Mouse (Mus musculus) retina, embryonic 14.5 days (tissue): ENCODE measurements around the gene Vps26c.
"Not testable (repeated sequence)": the region's sequence is repeated elsewhere in the genome, so short reads cannot be mapped to it uniquely, and the experiment has no call there.

ENCODE experiments used
- DNase-seq: peaks from one replicate; pipeline ENCODE4 v3.0.0-alpha.2; 2015; ENCODE audit warnings: low spot score

Gene Vps26c

GRCm38 (mm10) chr16:94545781-94546562 lies 19.3 kb upstream of the Vps26c start:
- DNase-seq = no peak

DNA sequence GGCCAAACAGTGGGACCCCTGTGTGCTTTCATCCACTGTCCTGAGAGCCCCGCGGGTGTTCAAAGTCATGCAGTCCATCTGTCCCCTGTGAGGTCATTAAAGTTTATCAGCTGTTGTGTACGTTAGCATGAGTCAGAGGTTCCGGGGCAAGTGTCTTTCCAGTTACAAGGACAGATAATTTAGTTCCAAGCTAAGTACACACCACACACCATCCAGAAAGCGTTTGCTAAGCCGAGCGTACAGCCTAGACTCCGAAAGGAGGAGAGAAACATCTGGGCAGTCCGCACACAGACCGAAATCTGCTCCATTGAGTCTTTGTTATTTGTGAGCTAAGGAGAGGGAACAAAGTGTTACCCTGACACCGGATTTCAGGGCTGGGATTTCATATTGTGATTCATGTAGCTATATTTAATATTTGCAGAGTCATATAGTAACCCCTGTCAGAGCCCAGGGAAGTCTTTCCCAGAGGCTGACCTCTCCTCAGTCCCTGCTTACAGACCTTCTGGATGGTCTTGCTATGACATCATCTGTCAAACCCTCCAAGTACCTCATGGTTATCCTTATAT lies 18.0 kb upstream of the Vps26c start:
- DNase-seq = no peak

DNA sequence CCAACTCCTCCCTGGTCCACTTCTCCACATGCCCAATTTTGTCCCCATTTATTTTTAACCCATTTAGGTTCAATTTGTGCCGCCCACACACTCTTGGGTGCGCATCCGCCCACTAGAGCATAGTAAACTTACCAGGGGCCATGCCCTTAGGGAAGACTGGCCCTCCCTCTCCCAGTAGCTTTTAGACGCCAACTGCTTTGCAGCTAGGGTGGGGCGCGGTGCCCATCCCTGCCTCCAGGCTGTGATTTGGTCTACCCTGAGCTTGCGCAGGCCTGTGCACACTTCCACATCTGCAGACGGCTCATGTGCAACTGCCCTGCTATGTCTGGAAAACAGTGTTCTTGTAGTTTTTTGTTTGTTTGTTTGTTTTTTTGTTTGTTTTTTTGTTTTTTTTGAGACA lies 16.3 kb upstream of the Vps26c start:
- no peak for DNase-seq

DNA sequence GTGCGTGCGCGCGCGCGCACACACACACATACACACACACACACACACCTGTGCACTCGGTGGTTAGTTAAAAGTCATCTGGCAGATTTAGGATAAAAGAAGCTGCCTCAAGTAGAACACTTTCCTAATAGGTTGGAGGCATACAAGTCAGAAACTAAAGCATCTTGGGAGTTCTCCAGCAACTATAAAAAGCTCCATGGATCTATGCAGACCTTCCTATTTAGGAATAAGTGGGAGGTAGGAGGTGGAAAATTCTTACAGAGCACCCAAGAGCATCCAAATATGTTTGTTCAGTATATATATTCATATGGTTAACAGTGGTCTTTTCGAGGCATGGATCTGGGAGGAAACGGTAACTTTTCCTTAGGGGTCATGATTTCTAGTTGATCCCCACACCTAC lies 13.5 kb upstream of the Vps26c start:
- no peak for DNase-seq

DNA sequence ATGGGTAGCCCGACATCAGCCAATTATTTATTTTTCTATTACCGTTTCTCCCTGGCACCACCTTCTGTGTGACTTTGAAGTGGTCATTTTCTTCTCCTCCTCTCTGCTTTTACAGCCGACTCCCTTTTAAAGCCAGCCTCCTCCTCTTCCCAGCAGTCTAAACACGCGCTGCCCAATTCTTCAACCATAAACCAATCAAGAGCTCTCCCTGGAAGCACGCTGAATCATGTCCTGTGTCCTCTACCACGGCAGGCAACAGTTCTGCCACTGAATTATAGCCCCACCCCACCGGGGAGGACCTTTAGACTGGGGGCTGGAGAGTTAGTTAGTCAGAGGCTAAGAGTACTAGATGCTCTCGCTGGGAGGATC lies 10.5 kb upstream of the Vps26c start:
- DNase-seq = no peak

- no peak for DNase-seq
Observed at GRCm38 (mm10) chr16:94536417-94537158, 10.0 kb upstream of the Vps26c start.

DNA sequence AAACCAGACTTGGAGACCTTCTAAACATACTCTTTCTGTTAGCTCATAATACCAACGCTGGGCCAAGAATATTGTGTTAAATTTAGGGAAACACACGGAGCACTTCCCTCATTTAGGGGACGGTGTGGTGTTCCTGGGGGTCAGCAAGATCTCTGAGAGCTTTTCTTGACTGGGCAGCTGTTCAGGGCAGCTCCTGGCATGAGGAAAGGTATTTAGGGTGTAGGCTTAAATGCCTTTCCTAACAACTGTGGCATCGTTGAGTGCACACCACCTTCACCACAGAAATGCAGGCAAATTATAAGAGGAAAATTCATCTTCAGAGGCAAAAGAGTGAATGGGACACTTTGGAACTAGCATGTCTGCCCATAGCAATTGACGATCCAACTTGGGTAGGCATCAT lies 9.1 kb upstream of the Vps26c start:
- DNase-seq = no peak

DNA sequence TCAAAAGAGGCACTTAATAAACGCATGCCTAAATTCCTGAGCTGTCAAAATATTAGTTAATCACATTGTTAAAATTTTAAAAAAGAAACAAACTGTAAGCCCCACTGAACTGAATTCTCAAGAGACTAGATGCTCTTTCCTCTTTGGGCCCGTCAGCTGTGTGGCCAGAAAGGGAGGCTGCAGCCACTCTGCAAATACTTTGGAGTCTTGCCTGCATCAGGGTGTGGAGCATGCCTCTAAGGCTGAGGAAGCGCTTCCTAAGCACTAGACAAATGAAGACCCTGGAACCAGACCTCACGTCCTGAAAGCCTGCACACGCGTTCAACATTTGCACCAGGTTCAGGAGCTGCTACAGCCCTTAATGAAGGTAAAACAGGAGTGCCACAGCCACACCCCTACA lies 7.0 kb upstream of the Vps26c start:
- no peak for DNase-seq

- DNase-seq = no peak
Observed at GRCm38 (mm10) chr16:94531268-94531667, 4.6 kb upstream of the Vps26c start.

DNA sequence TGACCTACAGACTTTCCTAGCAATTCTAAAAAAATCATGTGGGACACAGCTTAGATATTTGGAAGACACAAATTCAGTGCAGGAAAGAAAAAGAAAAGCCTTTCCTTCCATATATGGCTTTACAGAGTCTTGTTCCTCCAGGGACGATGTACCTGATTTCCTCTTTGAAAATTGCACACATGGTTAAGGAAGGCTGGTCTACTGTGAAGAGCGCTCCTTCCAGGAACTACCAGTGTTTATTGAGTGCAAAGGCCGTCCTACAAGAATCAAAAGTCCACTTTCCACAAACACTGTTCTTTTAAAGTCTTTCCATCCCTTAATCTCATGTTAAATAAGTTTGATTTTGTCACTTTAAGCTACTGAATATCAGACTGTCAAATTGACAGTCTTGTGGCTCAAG lies 916 bp upstream of the Vps26c start:
- no peak for DNase-seq

DNA sequence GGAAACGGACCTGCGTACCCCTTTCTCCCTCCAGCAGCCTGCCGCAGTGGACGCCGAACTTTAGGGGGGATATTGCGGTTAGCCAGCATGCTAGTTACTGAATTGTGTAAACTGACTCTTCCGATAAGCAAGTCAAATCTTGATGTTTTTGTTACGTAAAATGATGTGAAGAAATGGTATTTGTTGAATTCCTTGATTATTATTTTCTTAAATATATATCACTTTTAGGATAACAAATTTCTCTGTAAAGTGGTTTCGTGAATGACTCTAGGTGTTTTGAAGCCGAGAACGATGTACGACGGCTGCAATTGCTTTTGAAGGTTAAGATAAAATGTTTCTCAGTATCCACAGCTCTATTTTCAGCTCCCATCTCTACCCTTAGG lies 513 bp upstream of the Vps26c start:
- no peak for DNase-seq

DNA sequence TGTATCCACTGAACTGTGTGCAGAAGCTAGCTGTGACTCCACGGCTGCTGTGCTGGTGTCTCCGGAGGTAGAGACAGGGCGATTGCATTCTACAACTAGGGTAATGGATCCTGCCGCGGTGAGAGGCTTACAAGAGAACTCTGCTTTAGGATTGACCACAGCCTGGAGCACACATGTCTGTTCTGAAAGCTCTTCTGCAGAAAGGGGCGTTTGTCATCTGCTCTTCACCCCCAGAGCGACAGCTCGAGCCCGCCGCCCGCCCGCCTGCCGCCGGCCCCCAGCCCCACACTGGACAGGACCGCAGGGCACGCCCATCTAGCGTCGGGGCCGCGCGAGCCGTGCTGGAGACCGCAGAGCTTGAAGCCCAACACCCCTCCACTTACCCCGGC lies 681 bp downstream of the Vps26c start:
- no peak for DNase-seq

DNA sequence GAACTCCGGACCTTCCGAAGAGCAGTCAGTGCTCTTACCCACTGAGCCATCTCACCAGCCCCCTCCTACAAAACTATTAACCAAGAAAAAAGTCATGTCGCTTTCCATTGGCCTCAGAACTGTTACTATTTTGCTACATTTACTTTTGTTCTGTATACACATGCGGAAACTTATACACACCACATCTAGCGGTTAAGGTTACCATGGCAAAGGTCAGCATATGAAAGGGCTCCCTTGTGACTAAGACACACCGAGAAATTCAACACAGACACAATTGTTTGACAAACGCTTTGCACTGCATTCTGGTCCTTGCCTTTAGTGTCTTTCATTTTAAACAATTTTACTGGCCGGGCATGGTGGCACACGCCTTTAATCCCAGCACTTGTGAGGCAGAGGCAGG lies 1.9 kb downstream of the Vps26c start:
- no peak for DNase-seq

- no peak for DNase-seq
Observed at GRCm38 (mm10) chr16:94523594-94524377, 2.8 kb downstream of the Vps26c start.

DNA sequence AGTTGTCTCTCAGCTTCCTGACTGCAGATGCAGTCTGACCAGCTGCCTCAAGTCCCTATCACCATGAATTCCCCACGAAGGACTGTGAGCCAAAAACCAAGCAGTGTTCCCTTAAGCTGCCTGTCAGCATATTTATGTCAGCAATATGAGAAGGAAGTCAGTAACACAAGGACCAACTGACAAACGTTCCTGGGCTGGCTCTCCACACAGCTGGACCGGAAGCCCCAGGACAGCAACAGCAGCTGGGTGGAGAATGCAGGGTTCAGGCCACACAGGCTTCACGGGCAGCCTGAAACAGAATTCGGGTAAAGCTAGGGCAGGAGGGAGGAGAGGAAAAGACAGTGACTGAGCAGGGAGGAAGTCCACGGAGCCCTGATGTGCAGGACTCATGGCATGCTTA lies 7.6 kb downstream of the Vps26c start:
- DNase-seq = no peak

GRCm38 (mm10) chr16:94517606-94518005 lies 9.0 kb downstream of the Vps26c start:
- no peak for DNase-seq

DNA sequence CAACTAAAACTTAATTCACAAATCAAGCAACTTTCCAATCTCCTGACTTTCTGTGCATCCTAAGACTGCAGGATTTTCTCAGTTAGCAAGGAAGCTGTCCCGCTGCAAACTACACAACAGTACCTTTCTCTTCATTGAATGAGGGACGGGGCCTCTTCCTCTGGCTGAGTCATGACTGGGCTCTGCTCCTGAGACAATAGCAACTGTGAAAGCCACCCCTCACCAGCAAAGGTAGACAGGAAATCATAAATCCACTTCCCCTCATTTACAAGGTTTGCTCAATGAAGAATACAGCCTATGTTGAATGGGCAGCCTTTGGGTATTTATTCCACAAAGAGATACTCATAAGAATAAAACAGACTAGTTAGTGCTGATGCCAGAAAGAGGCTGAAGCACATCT lies 16.6 kb downstream of the Vps26c start:
- DNase-seq = no peak

DNA sequence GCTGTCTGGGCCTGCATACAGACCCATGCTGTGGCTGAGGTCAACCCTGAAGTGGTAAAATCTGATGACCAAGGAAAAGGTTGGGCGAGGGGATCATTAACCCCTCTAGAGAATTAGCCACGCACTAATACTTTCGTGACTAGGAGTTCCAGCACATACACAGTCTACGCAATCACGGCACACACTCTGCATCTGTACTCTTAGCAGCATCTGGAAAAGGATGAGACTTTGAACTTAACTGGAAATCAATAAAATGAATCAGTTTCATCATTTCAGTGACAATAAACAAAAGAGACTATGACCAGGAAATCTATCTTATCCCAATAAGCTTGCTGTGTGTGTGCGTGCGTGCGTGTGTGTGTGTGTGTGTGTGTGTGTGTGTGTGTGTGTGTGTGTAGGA lies 17.9 kb downstream of the Vps26c start:
- no peak for DNase-seq

- no peak for DNase-seq
Observed at GRCm38 (mm10) chr16:94507071-94507470, 19.6 kb downstream of the Vps26c start.

DNA sequence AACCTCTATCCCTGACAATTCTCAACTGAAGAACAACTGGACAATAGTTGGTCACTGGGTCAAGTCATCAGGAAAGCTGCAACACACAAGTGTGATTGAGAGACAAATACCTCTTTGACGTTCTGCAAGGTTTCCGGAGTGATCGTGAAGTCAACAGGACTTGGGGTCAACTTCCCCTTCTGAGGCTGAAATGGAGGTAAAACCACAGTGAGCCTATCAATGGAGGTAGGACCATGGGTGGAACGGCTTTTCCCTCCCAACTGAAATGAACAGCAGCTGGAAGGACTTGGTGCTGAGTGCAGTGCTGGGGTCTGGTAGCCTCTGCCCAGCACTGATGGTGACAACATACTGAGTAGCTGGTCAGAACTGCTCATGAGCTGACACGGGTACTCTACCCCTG lies 22.4 kb downstream of the Vps26c start:
- DNase-seq = no peak

- no peak for DNase-seq
Observed at GRCm38 (mm10) chr16:94497911-94498310, 28.7 kb downstream of the Vps26c start.

- DNase-seq = not testable (repeated sequence)
Observed at GRCm38 (mm10) chr16:94497176-94497575, 29.5 kb downstream of the Vps26c start.

GRCm38 (mm10) chr16:94489326-94489725 lies 37.3 kb downstream of the Vps26c start:
- DNase-seq = no peak
